Mouse (Mus musculus): Measurements from ENCODE around the gene Snx9. TPM values are rescaled to one million over a fixed set of nuclear protein-coding genes. Genes with fewer than 3 reads are reported as not detected.

Gene Snx9
- polyA plus RNA-seq, 1 experiment from 2014 or later, result 37.5 TPM

GRCm38 (mm10) chr17:5890429-5890828 is 49.3 kb downstream of the Snx9 start:
- Histone ChIP-seq H3K36me3 (peaks cover 3% of the 10 kb centered on the region; the same call in 1 of the 2 replicates), H3K27ac (no peak overlapping the region), H3K27me3 (replicated peaks) (no peaks in the 10 kb centered on the region), H3K9me3 (no peaks in the 10 kb centered on the region), H3K4me1 (0 out of 2 replicates have a peak, but pooled peaks cover 7% of the 10 kb centered on the region), H3K4me2 (no peak overlapping the region), H3K9ac (no peak overlapping the region), H3K4me3 (replicated peaks) (no peak overlapping the region)
- no peak for ATAC-seq (ENCODE audit: insufficient read depth, low FRiP score, low read depth)
- WGBS, result 28% methylated on average over 8 of the region's 8 CpGs

DNA sequence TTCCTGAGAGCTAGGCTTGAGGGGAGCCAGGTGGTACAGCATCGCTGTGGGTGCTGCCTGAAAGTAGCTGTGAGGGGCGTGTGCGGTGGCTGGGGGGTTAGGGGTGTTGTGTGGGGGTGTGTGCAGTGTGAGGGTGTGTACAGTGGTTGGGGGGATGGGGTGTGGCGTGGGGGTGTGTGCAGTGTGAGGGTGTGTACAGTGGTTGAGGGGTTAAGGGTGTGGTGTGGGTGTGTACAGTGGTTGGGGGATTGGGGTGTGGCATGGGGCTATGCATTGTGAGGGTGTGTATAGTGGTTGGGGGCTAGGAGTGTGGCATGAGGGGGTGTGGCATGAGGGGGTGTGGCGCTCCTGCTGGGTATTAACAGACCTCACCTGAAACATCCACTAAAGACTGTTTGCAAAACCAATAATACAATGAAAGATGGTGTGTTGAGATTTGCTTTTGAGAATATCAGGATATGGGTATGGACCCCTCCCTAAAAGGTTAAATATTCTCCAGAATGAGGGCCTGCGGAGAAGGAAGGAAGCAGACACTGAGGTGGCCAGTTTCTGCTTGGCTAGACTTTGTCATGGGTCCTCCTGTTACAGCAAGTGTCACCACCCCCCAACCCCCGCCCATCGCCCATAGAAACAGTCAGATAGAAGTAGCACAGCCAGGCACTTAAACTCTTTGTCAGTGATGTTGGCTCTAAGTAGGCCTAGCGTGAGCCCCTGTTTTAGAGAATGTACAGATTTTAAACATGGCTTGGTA is 51.0 kb downstream of the Snx9 start:
- H3K9ac ChIP-seq, result no peak overlapping the region
- WGBS, result 70% methylated on average over 9 of the region's 9 CpGs
- peak overlapping the region; percentile 89 for H3K27ac ChIP-seq
- H3K4me2 ChIP-seq, result no peak overlapping the region
- no peak overlapping the region for H3K4me3 ChIP-seq (replicated peaks)
- H3K27me3 ChIP-seq (replicated peaks), result no peaks in the 10 kb centered on the region
- peak; percentile 49 for ATAC-seq (ENCODE audit: insufficient read depth, low FRiP score, low read depth)
- H3K9me3 ChIP-seq, result no peaks in the 10 kb centered on the region
- H3K4me1 ChIP-seq, result 0 out of 2 replicates have a peak, but pooled peaks cover 9% of the 10 kb centered on the region
- H3K36me3 ChIP-seq, result peaks cover 3% of the 10 kb centered on the region; the same call in 1 of the 2 replicates

GRCm38 (mm10) chr17:5893092-5893491 is 52.0 kb downstream of the Snx9 start:
- Histone ChIP-seq H3K9ac (no peak overlapping the region), H3K27ac (peak overlapping the region; percentile 89), H3K9me3 (no peaks in the 10 kb centered on the region), H3K4me2 (no peak overlapping the region), H3K36me3 (peaks cover 3% of the 10 kb centered on the region; the same call in 1 of the 2 replicates), H3K27me3 (replicated peaks) (no peaks in the 10 kb centered on the region), H3K4me1 (0 out of 2 replicates have a peak, but pooled peaks cover 9% of the 10 kb centered on the region), H3K4me3 (replicated peaks) (no peak overlapping the region)
- ATAC-seq (ENCODE audit: insufficient read depth, low FRiP score, low read depth), result peak; percentile 89
- 24% methylated on average over 7 of the region's 7 CpGs for WGBS

GRCm38 (mm10) chr17:5893574-5894148 is 52.5 kb downstream of the Snx9 start:
- no peak overlapping the region for H3K4me2 ChIP-seq

DNA sequence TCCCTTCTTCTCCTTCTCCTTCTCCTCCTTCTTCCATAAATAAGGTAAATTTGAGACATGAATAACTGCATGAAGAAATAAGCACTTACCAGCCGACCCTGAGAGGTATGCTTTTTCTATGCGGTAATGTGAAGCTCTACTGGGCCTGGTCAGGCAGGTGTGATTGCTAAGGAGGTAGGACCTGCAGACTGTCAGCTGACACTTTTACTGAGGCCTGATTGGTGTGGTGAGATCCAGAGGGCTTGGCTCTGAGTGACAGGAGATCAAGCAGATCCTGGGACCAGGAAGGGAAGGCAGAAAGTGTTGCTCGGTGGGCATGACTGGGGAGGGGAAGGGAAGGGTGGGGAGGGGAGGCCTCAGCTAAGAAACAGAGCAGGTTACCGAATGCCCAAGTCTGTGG is 54.9 kb downstream of the Snx9 start:
- H3K4me1 ChIP-seq, result 0 out of 2 replicates have a peak, but pooled peaks cover 9% of the 10 kb centered on the region

More at GRCm38 (mm10) chr17:5893574-5894148, 52.5 kb downstream of the Snx9 start:
- H3K9ac ChIP-seq, result no peak overlapping the region
- no peaks in the 10 kb centered on the region for H3K27me3 ChIP-seq (replicated peaks)
- 0 out of 2 replicates have a peak, but pooled peaks cover 9% of the 10 kb centered on the region for H3K4me1 ChIP-seq
- H3K9me3 ChIP-seq, result no peaks in the 10 kb centered on the region
- H3K27ac ChIP-seq, result peak overlapping the region; percentile 89
- no peak overlapping the region for H3K4me3 ChIP-seq (replicated peaks)
- no peak for ATAC-seq (ENCODE audit: insufficient read depth, low FRiP score, low read depth)
- peaks cover 3% of the 10 kb centered on the region; the same call in 1 of the 2 replicates for H3K36me3 ChIP-seq
- WGBS, result 71% methylated on average over 7 of the region's 7 CpGs

GRCm38 (mm10) chr17:5896607-5897006 is 55.5 kb downstream of the Snx9 start:
- 78% methylated on average over 7 of the region's 7 CpGs for WGBS
- H3K9me3 ChIP-seq, result no peaks in the 10 kb centered on the region
- H3K4me1 ChIP-seq, result 0 out of 2 replicates have a peak, but pooled peaks cover 9% of the 10 kb centered on the region
- ATAC-seq (ENCODE audit: insufficient read depth, low FRiP score, low read depth), result no peak
- no peak overlapping the region for H3K9ac ChIP-seq
- H3K27ac ChIP-seq, result peak overlapping the region; percentile 67
- H3K4me2 ChIP-seq, result no peak overlapping the region
- peaks cover 6% of the 10 kb centered on the region for H3K36me3 ChIP-seq
- no peak overlapping the region for H3K4me3 ChIP-seq (replicated peaks)
- no peaks in the 10 kb centered on the region for H3K27me3 ChIP-seq (replicated peaks)

More for the DNA sequence above, 54.9 kb downstream of the Snx9 start:
- H3K27me3 ChIP-seq (replicated peaks), result no peaks in the 10 kb centered on the region
- WGBS, result 45% methylated on average over 4 of the region's 4 CpGs
- H3K9ac ChIP-seq, result no peak overlapping the region
- peak; percentile 74 for ATAC-seq (ENCODE audit: insufficient read depth, low FRiP score, low read depth)
- H3K4me2 ChIP-seq, result no peak overlapping the region
- no peak overlapping the region for H3K4me3 ChIP-seq (replicated peaks)
- peaks cover 5% of the 10 kb centered on the region for H3K36me3 ChIP-seq
- peak overlapping the region; percentile 33 for H3K27ac ChIP-seq
- H3K9me3 ChIP-seq, result no peaks in the 10 kb centered on the region

DNA sequence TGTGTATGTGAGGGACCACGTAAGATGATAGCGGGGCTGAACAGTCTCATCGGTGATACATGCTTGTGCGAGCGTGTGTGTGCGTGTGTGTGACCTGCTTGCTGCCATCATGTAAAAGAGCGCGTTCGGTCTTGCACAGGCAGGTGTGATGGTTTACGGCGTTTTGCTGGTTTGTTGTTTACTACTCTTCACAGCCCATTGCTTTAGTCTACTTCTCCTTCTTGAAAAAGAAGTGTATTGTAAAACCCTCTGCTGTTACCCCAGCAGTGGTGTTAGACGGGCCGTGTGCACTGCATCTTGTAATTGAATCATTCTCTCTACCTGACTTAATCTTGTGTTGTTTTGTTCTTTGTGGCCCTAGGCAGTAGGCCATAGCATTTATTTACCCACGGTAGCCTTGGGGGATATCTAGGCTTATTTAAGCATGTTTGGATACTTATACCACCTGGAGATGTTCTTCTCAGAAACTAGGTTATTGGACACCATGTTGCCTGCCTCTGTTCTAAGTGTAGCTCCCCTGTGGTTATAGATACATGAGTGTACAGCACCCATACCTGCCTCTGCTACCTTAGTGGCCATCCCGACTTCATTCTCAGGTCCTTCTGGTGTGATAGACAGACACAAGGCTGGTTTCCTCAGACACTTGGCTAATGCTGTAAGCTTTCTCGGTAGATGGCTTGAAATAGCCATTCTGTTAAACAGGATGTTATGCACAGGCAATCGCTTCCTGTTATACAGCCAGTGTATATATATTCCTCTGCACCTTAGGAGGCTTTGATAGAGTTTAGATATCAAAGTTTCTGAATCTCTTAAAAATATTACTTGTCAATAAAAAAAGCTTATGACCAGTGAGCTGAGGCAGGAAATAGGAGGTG is 56.4 kb downstream of the Snx9 start:
- H3K27me3 ChIP-seq (replicated peaks), result no peaks in the 10 kb centered on the region
- peaks cover 13% of the 10 kb centered on the region for H3K36me3 ChIP-seq
- H3K27ac ChIP-seq, result no peak overlapping the region
- 0 out of 2 replicates have a peak, but pooled peaks cover 9% of the 10 kb centered on the region for H3K4me1 ChIP-seq
- no peak for ATAC-seq (ENCODE audit: insufficient read depth, low FRiP score, low read depth)
- no peak overlapping the region for H3K4me3 ChIP-seq (replicated peaks)
- no peaks in the 10 kb centered on the region for H3K9me3 ChIP-seq
- 90% methylated on average over 17 of the region's 17 CpGs for WGBS
- no peak overlapping the region for H3K9ac ChIP-seq
- H3K4me2 ChIP-seq, result no peak overlapping the region

DNA sequence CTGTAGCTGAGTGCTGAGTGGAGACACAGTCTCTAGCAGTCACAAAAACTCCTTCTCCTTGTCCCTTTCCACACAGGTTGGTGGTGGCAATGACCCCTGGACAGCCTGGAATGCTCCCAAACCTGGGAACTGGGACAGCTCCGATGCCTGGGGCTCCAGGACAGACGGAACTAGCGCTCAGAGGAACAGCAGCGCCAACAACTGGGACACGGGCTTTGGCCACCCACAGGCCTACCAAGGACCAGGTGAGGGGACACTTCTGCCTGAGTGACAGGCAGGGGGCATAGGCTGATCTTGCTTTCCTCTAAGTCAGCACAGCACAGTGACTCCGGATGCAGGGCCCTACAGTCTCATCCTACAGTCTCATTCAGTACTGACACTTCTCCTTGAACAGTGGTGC is 58.1 kb downstream of the Snx9 start:
- Histone ChIP-seq H3K27ac (no peak overlapping the region), H3K4me3 (replicated peaks) (no peak overlapping the region), H3K4me2 (no peak overlapping the region), H3K36me3 (peaks cover 17% of the 10 kb centered on the region), H3K9me3 (no peaks in the 10 kb centered on the region), H3K9ac (no peak overlapping the region), H3K4me1 (0 out of 2 replicates have a peak, but pooled peaks cover 7% of the 10 kb centered on the region), H3K27me3 (replicated peaks) (no peaks in the 10 kb centered on the region)
- 91% methylated on average over 6 of the region's 6 CpGs for WGBS
- ATAC-seq (ENCODE audit: insufficient read depth, low FRiP score, low read depth), result no peak

DNA sequence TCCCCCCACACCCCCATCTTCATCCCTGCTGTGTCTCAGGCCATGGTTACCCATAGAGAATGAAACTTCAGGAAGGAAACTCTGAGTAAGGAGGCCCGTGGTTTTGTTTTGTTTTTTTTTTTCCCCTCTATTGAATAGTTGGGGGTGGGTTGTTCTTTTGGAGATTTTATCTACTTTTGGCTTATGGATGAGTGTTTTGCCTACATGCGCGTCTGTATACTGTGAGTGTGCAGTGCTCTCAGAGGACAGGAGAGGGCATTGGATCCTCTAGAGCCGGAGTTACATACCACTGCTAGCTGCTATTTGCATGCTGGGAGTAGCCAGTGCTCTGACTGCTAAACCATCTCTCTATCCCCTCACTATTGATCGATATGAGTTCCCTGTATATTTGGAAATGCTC is 60.3 kb downstream of the Snx9 start:
- no peak for ATAC-seq (ENCODE audit: insufficient read depth, low FRiP score, low read depth)

GRCm38 (mm10) chr17:5903630-5904301 is 62.6 kb downstream of the Snx9 start:
- WGBS, result 58% methylated on average over 6 of the region's 6 CpGs
- Histone ChIP-seq H3K4me1 (0 out of 2 replicates have a peak, but pooled peaks cover 3% of the 10 kb centered on the region), H3K27ac (peak overlapping the region; percentile 48; the same call in 1 of the 2 replicates), H3K36me3 (peaks cover 34% of the 10 kb centered on the region), H3K4me3 (replicated peaks) (no peak overlapping the region), H3K27me3 (replicated peaks) (no peaks in the 10 kb centered on the region), H3K4me2 (no peak overlapping the region), H3K9ac (no peak overlapping the region), H3K9me3 (no peaks in the 10 kb centered on the region)
- ATAC-seq (ENCODE audit: insufficient read depth, low FRiP score, low read depth), result peak; percentile 68

More for the DNA sequence above, 60.3 kb downstream of the Snx9 start:
- Histone ChIP-seq H3K4me3 (replicated peaks) (no peak overlapping the region), H3K9ac (no peak overlapping the region), H3K4me1 (0 out of 2 replicates have a peak, but pooled peaks cover 7% of the 10 kb centered on the region), H3K9me3 (no peaks in the 10 kb centered on the region), H3K27me3 (replicated peaks) (no peaks in the 10 kb centered on the region), H3K4me2 (no peak overlapping the region), H3K36me3 (peaks cover 26% of the 10 kb centered on the region), H3K27ac (no peak overlapping the region)
- WGBS, result 75% methylated on average over 5 of the region's 5 CpGs

- no peak for ATAC-seq (ENCODE audit: insufficient read depth, low FRiP score, low read depth)
- H3K4me1 ChIP-seq, result no peaks in the 10 kb centered on the region
- H3K27ac ChIP-seq, result no peak overlapping the region
- H3K9ac ChIP-seq, result no peak overlapping the region
- H3K9me3 ChIP-seq, result no peaks in the 10 kb centered on the region
- H3K27me3 ChIP-seq (replicated peaks), result no peaks in the 10 kb centered on the region
- peaks cover 21% of the 10 kb centered on the region for H3K36me3 ChIP-seq
- 95% methylated on average over 4 of the region's 4 CpGs for WGBS
- no peak overlapping the region for H3K4me2 ChIP-seq
- H3K4me3 ChIP-seq (replicated peaks), result no peak overlapping the region
These were observed 68.6 kb downstream of the Snx9 start for GRCm38 (mm10) chr17:5909681-5910080.

Data from stomach, embryonic 15.5 days (tissue).